Mouse (Mus musculus): Measurements from ENCODE around the gene Ip6k3. TPM values are rescaled to one million over a fixed set of nuclear protein-coding genes. Genes with fewer than 3 reads are reported as not detected.

Gene Ip6k3
- polyA plus RNA-seq, 1 experiment from 2014 or later: not detected

GRCm38 (mm10) chr17:27138396-27138795 lies 29.2 kb downstream of the Ip6k3 start:
- Histone ChIP-seq H3K36me3 (no peaks in the 10 kb centered on the region), H3K4me3 (no peak overlapping the region), H3K27me3 (ENCODE audit: low read depth, poor library complexity, severe bottlenecking) (no peaks in the 10 kb centered on the region; the same call in 1 of the 2 replicates), H3K27ac (no peak overlapping the region), H3K9me3 (replicated peaks) (no peaks in the 10 kb centered on the region), H3K4me1 (peaks cover 47% of the 10 kb centered on the region)
- 72% methylated on average over 9 of the region's 9 CpGs for WGBS
- DNase-seq (ENCODE audit: low spot score): no peak

GRCm38 (mm10) chr17:27134715-27135114 lies 32.9 kb downstream of the Ip6k3 start:
- H3K36me3 ChIP-seq: peaks cover 19% of the 10 kb centered on the region
- no peak overlapping the region for H3K4me3 ChIP-seq
- peaks cover 63% of the 10 kb centered on the region for H3K4me1 ChIP-seq
- 24% methylated on average over 3 of the region's 3 CpGs for WGBS
- no peak overlapping the region for H3K27ac ChIP-seq
- DNase-seq (ENCODE audit: low spot score): no peak
- H3K27me3 ChIP-seq (ENCODE audit: low read depth, poor library complexity, severe bottlenecking): no peaks in the 10 kb centered on the region
- no peaks in the 10 kb centered on the region for H3K9me3 ChIP-seq (replicated peaks)

GRCm38 (mm10) chr17:27134187-27134586 lies 33.4 kb downstream of the Ip6k3 start:
- H3K27me3 ChIP-seq (ENCODE audit: low read depth, poor library complexity, severe bottlenecking): no peaks in the 10 kb centered on the region
- H3K36me3 ChIP-seq: peaks cover 25% of the 10 kb centered on the region
- peak overlapping the region; percentile 96 for H3K27ac ChIP-seq
- WGBS: 51% methylated on average over 9 of the region's 9 CpGs
- H3K4me3 ChIP-seq: peak overlapping the region; percentile 82
- DNase-seq (ENCODE audit: low spot score): no peak
- no peaks in the 10 kb centered on the region for H3K9me3 ChIP-seq (replicated peaks)
- H3K4me1 ChIP-seq: peaks cover 63% of the 10 kb centered on the region

- peaks cover 63% of the 10 kb centered on the region for H3K4me1 ChIP-seq
These were observed 33.9 kb downstream of the Ip6k3 start, which contains the start of gene Uqcc2 for GRCm38 (mm10) chr17:27133551-27134141. TSS of gene Uqcc2 (minus strand) at chr17:27133916.

GRCm38 (mm10) chr17:27132238-27132637 lies 35.4 kb downstream of the Ip6k3 start:
- Histone ChIP-seq H3K27me3 (ENCODE audit: low read depth, poor library complexity, severe bottlenecking) (no peaks in the 10 kb centered on the region), H3K36me3 (peaks cover 37% of the 10 kb centered on the region), H3K4me1 (peaks cover 60% of the 10 kb centered on the region), H3K27ac (no peak overlapping the region; the same call in 1 of the 2 replicates), H3K4me3 (no peak overlapping the region), H3K9me3 (replicated peaks) (no peaks in the 10 kb centered on the region)
- 90% methylated on average over 10 of the region's 10 CpGs for WGBS
- DNase-seq (ENCODE audit: low spot score): no peak

More at GRCm38 (mm10) chr17:27133551-27134141, 33.9 kb downstream of the Ip6k3 start, which contains the start of gene Uqcc2:
- Histone ChIP-seq H3K9me3 (replicated peaks) (no peaks in the 10 kb centered on the region), H3K4me3 (peak within 1 kb of the TSS; percentile 82), H3K36me3 (peaks cover 30% of the 10 kb centered on the region), H3K27ac (peak within 1 kb of the TSS; percentile 96), H3K27me3 (ENCODE audit: low read depth, poor library complexity, severe bottlenecking) (no peaks in the 10 kb centered on the region)
- DNase-seq (ENCODE audit: low spot score): peak; percentile 99
- WGBS: under 1% methylated on average over 46 of the region's 46 CpGs

GRCm38 (mm10) chr17:27131240-27131665 lies 36.3 kb downstream of the Ip6k3 start:
- Histone ChIP-seq H3K27ac (peak overlapping the region; percentile 63; the same call in 1 of the 2 replicates), H3K27me3 (ENCODE audit: low read depth, poor library complexity, severe bottlenecking) (no peaks in the 10 kb centered on the region), H3K9me3 (replicated peaks) (no peaks in the 10 kb centered on the region), H3K4me3 (no peak overlapping the region), H3K4me1 (peaks cover 60% of the 10 kb centered on the region), H3K36me3 (peaks cover 38% of the 10 kb centered on the region)
- WGBS: 89% methylated on average over 10 of the region's 10 CpGs
- no peak for DNase-seq (ENCODE audit: low spot score)

GRCm38 (mm10) chr17:27130246-27130645 lies 37.3 kb downstream of the Ip6k3 start:
- peaks cover 60% of the 10 kb centered on the region for H3K4me1 ChIP-seq
- H3K27me3 ChIP-seq (ENCODE audit: low read depth, poor library complexity, severe bottlenecking): no peaks in the 10 kb centered on the region
- H3K36me3 ChIP-seq: peaks cover 48% of the 10 kb centered on the region
- no peak for DNase-seq (ENCODE audit: low spot score)
- WGBS: 58% methylated on average over 9 of the region's 9 CpGs
- H3K9me3 ChIP-seq (replicated peaks): no peaks in the 10 kb centered on the region
- H3K4me3 ChIP-seq: 0 out of 2 replicates have a peak overlapping the region, but pooled peaks have one; percentile 5
- H3K27ac ChIP-seq: peak overlapping the region; percentile 63; the same call in 1 of the 2 replicates

- Histone ChIP-seq H3K27ac (peak overlapping the region; percentile 63; the same call in 1 of the 2 replicates), H3K4me3 (0 out of 2 replicates have a peak overlapping the region, but pooled peaks have one; percentile 5), H3K4me1 (peaks cover 60% of the 10 kb centered on the region), H3K36me3 (peaks cover 52% of the 10 kb centered on the region), H3K9me3 (replicated peaks) (no peaks in the 10 kb centered on the region), H3K27me3 (ENCODE audit: low read depth, poor library complexity, severe bottlenecking) (no peaks in the 10 kb centered on the region)
- no peak for DNase-seq (ENCODE audit: low spot score)
- 81% methylated on average over 7 of the region's 7 CpGs for WGBS
These were observed 37.8 kb downstream of the Ip6k3 start for GRCm38 (mm10) chr17:27129819-27130218.

GRCm38 (mm10) chr17:27129291-27129690 lies 38.3 kb downstream of the Ip6k3 start:
- Histone ChIP-seq H3K36me3 (peaks cover 57% of the 10 kb centered on the region), H3K4me1 (peaks cover 57% of the 10 kb centered on the region), H3K27ac (no peak overlapping the region), H3K4me3 (no peak overlapping the region), H3K27me3 (ENCODE audit: low read depth, poor library complexity, severe bottlenecking) (no peaks in the 10 kb centered on the region), H3K9me3 (replicated peaks) (no peaks in the 10 kb centered on the region)
- WGBS: 89% methylated on average over 13 of the region's 13 CpGs
- DNase-seq (ENCODE audit: low spot score): no peak

GRCm38 (mm10) chr17:27128189-27128588 lies 39.4 kb downstream of the Ip6k3 start:
- H3K4me1 ChIP-seq: peaks cover 46% of the 10 kb centered on the region
- H3K36me3 ChIP-seq: peaks cover 68% of the 10 kb centered on the region
- 90% methylated on average over 5 of the region's 5 CpGs for WGBS

GRCm38 (mm10) chr17:27126974-27127373 lies 40.6 kb downstream of the Ip6k3 start:
- Histone ChIP-seq H3K27ac (no peak overlapping the region), H3K4me3 (no peak overlapping the region), H3K36me3 (peaks cover 77% of the 10 kb centered on the region), H3K27me3 (ENCODE audit: low read depth, poor library complexity, severe bottlenecking) (no peaks in the 10 kb centered on the region), H3K4me1 (peaks cover 34% of the 10 kb centered on the region), H3K9me3 (replicated peaks) (no peaks in the 10 kb centered on the region)
- no peak for DNase-seq (ENCODE audit: low spot score)
- whole genome bisulfite sequencing: 87% methylated on average over 10 of the region's 10 CpGs

More at GRCm38 (mm10) chr17:27128189-27128588, 39.4 kb downstream of the Ip6k3 start:
- Histone ChIP-seq H3K4me3 (no peak overlapping the region), H3K9me3 (replicated peaks) (no peaks in the 10 kb centered on the region), H3K27ac (no peak overlapping the region), H3K27me3 (ENCODE audit: low read depth, poor library complexity, severe bottlenecking) (no peaks in the 10 kb centered on the region)
- DNase-seq (ENCODE audit: low spot score): no peak

GRCm38 (mm10) chr17:27125669-27126202 lies 41.9 kb downstream of the Ip6k3 start:
- no peak overlapping the region for H3K27ac ChIP-seq
- H3K36me3 ChIP-seq: peaks cover 79% of the 10 kb centered on the region
- DNase-seq (ENCODE audit: low spot score): no peak
- H3K9me3 ChIP-seq (replicated peaks): no peaks in the 10 kb centered on the region
- H3K27me3 ChIP-seq (ENCODE audit: low read depth, poor library complexity, severe bottlenecking): 0 out of 2 replicates have a peak, but pooled peaks cover 10% of the 10 kb centered on the region
- WGBS: 90% methylated on average over 11 of the region's 11 CpGs
- H3K4me1 ChIP-seq: peaks cover 30% of the 10 kb centered on the region
- H3K4me3 ChIP-seq: no peak overlapping the region

- peak; percentile 92 for DNase-seq (ENCODE audit: low spot score)
- no peaks in the 10 kb centered on the region for H3K9me3 ChIP-seq (replicated peaks)
- H3K4me1 ChIP-seq: peaks cover 30% of the 10 kb centered on the region
- no peak overlapping the region for H3K4me3 ChIP-seq
- H3K36me3 ChIP-seq: peaks cover 80% of the 10 kb centered on the region
- no peak overlapping the region for H3K27ac ChIP-seq
- 32% methylated on average over 12 of the region's 12 CpGs for WGBS
- 0 out of 2 replicates have a peak, but pooled peaks cover 10% of the 10 kb centered on the region for H3K27me3 ChIP-seq (ENCODE audit: low read depth, poor library complexity, severe bottlenecking)
These were observed 42.4 kb downstream of the Ip6k3 start for GRCm38 (mm10) chr17:27125185-27125584.
